Mouse (Mus musculus): ENCODE results near the gene Susd1. TPM values are rescaled to one million over a fixed set of nuclear protein-coding genes. Genes with fewer than 3 reads are reported as not detected.

Gene Susd1
- polyA plus RNA-seq, 1 experiment = 21.3 TPM

DNA sequence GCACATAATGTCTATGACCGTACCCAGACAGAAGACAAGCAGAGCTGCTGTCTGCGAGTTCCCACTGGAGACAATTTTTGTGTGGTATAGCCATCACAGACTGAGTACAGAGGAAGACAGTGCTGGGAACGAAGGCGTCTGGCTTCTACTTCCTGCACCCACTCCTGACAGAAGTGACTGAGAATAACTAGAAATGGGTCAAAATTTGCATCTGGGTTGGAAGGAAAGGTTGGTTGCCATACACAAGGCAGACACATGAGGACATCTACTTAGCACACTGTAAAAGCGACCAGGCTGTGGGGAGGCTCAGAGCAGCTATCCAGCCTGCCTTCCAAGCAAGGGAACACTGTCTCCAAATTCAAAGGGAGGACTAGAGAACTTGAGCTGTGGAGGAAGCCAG lies 66.5 kb downstream of the Susd1 start:
- TF ChIP-seq POLR2A (IDR thresholded peaks at IDR 0.05; ENCODE audit: borderline replicate concordance, control insufficient read depth, low read depth, low read length) = no peak
- TF ChIP-seq CTCF (IDR thresholded peaks at IDR 0.05; ENCODE audit: control insufficient read depth, insufficient read depth, low read length) = no peak
- WGBS = 86% methylated on average over 5 of the region's 5 CpGs
- no peak overlapping the region for H3K4me3 ChIP-seq (replicated peaks; ENCODE audit: control insufficient read depth, low read depth, low read length)
- H3K27ac ChIP-seq (ENCODE audit: control insufficient read depth, insufficient read depth, low read depth, low read length, poor library complexity) = no peak overlapping the region
- no peaks in the 10 kb centered on the region; the same call in 1 of the 2 replicates for H3K4me1 ChIP-seq (ENCODE audit: control insufficient read depth, insufficient read depth, low read length)

DNA sequence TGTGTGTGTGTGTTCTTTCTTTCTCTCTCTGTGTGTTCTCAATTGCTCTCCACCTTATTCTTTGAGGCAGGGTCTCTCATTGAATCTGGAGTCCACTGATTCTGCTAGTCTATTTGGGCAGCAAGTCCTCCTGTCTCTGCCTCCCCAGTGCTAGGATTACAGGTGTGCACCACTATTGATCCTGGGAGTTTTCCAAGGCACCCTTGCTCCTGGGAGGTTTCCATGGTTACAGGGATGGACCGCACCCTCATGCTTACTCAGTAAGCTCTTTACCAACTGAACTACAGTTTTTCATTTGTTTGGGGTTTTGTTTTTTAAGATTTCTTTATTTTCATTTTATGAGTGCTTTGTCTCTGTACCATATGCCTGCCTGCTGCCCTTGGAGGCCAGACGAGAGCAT lies 68.5 kb downstream of the Susd1 start:
- Histone ChIP-seq H3K4me3 (replicated peaks; ENCODE audit: control insufficient read depth, low read depth, low read length) (no peak overlapping the region), H3K4me1 (ENCODE audit: control insufficient read depth, insufficient read depth, low read length) (no peaks in the 10 kb centered on the region; the same call in 1 of the 2 replicates), H3K27ac (ENCODE audit: control insufficient read depth, insufficient read depth, low read depth, low read length, poor library complexity) (no peak overlapping the region)
- no peak for TF ChIP-seq CTCF (IDR thresholded peaks at IDR 0.05; ENCODE audit: control insufficient read depth, insufficient read depth, low read length)
- no peak for TF ChIP-seq POLR2A (IDR thresholded peaks at IDR 0.05; ENCODE audit: borderline replicate concordance, control insufficient read depth, low read depth, low read length)
- 88% methylated on average over 2 of the region's 2 CpGs for WGBS

- 47% methylated on average over 9 of the region's 9 CpGs for WGBS
- Histone ChIP-seq H3K4me3 (replicated peaks; ENCODE audit: control insufficient read depth, low read depth, low read length) (no peak overlapping the region), H3K27ac (ENCODE audit: control insufficient read depth, insufficient read depth, low read depth, low read length, poor library complexity) (no peak overlapping the region), H3K4me1 (ENCODE audit: control insufficient read depth, insufficient read depth, low read length) (peaks cover 2% of the 10 kb centered on the region; the same call in 1 of the 2 replicates)
- TF ChIP-seq CTCF (IDR thresholded peaks at IDR 0.05; ENCODE audit: control insufficient read depth, insufficient read depth, low read length) (no peak), POLR2A (IDR thresholded peaks at IDR 0.05; ENCODE audit: borderline replicate concordance, control insufficient read depth, low read depth, low read length) (no peak)
Measured at GRCm38 (mm10) chr4:59368118-59368517, 70.3 kb downstream of the Susd1 start.

DNA sequence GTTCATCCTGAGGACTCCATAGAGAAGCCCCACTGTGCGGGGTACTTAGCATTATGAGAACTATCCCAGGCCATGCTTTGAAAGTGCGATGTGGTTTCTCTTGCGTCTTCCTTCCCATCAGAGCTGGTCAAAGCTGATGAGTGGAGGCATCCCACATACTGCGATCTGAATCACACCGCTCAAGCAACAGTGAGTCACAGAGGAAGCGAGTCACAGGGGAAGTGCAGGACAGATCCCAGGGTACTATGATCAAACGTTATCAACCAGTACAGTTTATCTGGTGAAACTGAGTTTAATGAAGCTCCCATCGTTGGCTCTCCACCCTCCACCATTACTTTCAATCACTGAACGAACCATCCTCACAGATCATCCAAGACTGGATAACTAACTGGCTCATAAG lies 72.2 kb downstream of the Susd1 start:
- WGBS = 39% methylated on average over 9 of the region's 9 CpGs
- no peak overlapping the region for H3K27ac ChIP-seq (ENCODE audit: control insufficient read depth, insufficient read depth, low read depth, low read length, poor library complexity)
- H3K4me3 ChIP-seq (replicated peaks; ENCODE audit: control insufficient read depth, low read depth, low read length) = no peak overlapping the region
- TF ChIP-seq CTCF (IDR thresholded peaks at IDR 0.05; ENCODE audit: control insufficient read depth, insufficient read depth, low read length) (no peak), POLR2A (IDR thresholded peaks at IDR 0.05; ENCODE audit: borderline replicate concordance, control insufficient read depth, low read depth, low read length) (no peak)
- peaks cover 2% of the 10 kb centered on the region; the same call in 1 of the 2 replicates for H3K4me1 ChIP-seq (ENCODE audit: control insufficient read depth, insufficient read depth, low read length)

DNA sequence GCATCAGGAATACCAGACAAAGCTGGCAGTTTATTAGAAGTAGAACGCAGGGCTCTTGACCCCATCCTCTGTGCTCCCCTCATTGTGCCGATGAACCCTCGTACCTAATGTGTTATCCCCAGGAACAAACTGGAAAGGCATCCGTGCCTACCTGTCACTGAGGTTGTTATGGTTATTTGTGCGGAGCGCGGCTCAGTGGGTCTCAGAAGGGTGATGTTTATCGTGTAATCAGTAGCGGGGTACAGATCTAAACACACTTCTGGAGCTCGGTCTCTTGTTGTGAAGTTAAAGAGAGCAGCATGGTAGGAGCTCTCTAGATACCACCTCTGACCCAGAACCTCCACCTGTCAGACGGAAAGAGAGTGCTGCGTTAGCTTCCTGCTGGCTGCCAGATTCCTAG lies 72.9 kb downstream of the Susd1 start:
- H3K27ac ChIP-seq (ENCODE audit: control insufficient read depth, insufficient read depth, low read depth, low read length, poor library complexity) = no peak overlapping the region
- WGBS = 90% methylated on average over 12 of the region's 12 CpGs

GRCm38 (mm10) chr4:59364229-59365173 lies 73.9 kb downstream of the Susd1 start:
- H3K27ac ChIP-seq (ENCODE audit: control insufficient read depth, insufficient read depth, low read depth, low read length, poor library complexity) = no peak overlapping the region
- H3K4me1 ChIP-seq (ENCODE audit: control insufficient read depth, insufficient read depth, low read length) = peaks cover 2% of the 10 kb centered on the region; the same call in 1 of the 2 replicates
- no peak overlapping the region for H3K4me3 ChIP-seq (replicated peaks; ENCODE audit: control insufficient read depth, low read depth, low read length)
- TF ChIP-seq CTCF (IDR thresholded peaks at IDR 0.05; ENCODE audit: control insufficient read depth, insufficient read depth, low read length) (no peak), POLR2A (IDR thresholded peaks at IDR 0.05; ENCODE audit: borderline replicate concordance, control insufficient read depth, low read depth, low read length) (no peak)
- WGBS = 79% methylated on average over 10 of the region's 10 CpGs

More for the DNA sequence above, 72.9 kb downstream of the Susd1 start:
- H3K4me1 ChIP-seq (ENCODE audit: control insufficient read depth, insufficient read depth, low read length) = peaks cover 2% of the 10 kb centered on the region; the same call in 1 of the 2 replicates
- no peak overlapping the region for H3K4me3 ChIP-seq (replicated peaks; ENCODE audit: control insufficient read depth, low read depth, low read length)
- no peak for TF ChIP-seq POLR2A (IDR thresholded peaks at IDR 0.05; ENCODE audit: borderline replicate concordance, control insufficient read depth, low read depth, low read length)

- Histone ChIP-seq H3K4me3 (replicated peaks; ENCODE audit: control insufficient read depth, low read depth, low read length) (no peak overlapping the region), H3K4me1 (ENCODE audit: control insufficient read depth, insufficient read depth, low read length) (peaks cover 2% of the 10 kb centered on the region; the same call in 1 of the 2 replicates), H3K27ac (ENCODE audit: control insufficient read depth, insufficient read depth, low read depth, low read length, poor library complexity) (no peak overlapping the region)
- WGBS = 37% methylated on average over 9 of the region's 9 CpGs
- no peak for TF ChIP-seq POLR2A (IDR thresholded peaks at IDR 0.05; ENCODE audit: borderline replicate concordance, control insufficient read depth, low read depth, low read length)
- TF ChIP-seq CTCF (IDR thresholded peaks at IDR 0.05; ENCODE audit: control insufficient read depth, insufficient read depth, low read length) = no peak
Measured at GRCm38 (mm10) chr4:59363041-59363440, 75.4 kb downstream of the Susd1 start.

GRCm38 (mm10) chr4:59360704-59361103 lies 77.7 kb downstream of the Susd1 start:
- WGBS = 8% methylated on average over 15 of the region's 15 CpGs
- H3K27ac ChIP-seq (ENCODE audit: control insufficient read depth, insufficient read depth, low read depth, low read length, poor library complexity) = no peak overlapping the region

More at GRCm38 (mm10) chr4:59360704-59361103, 77.7 kb downstream of the Susd1 start:
- H3K4me3 ChIP-seq (replicated peaks; ENCODE audit: control insufficient read depth, low read depth, low read length) = no peak overlapping the region
- peaks cover 2% of the 10 kb centered on the region; the same call in 1 of the 2 replicates for H3K4me1 ChIP-seq (ENCODE audit: control insufficient read depth, insufficient read depth, low read length)
- TF ChIP-seq POLR2A (IDR thresholded peaks at IDR 0.05; ENCODE audit: borderline replicate concordance, control insufficient read depth, low read depth, low read length) (no peak), CTCF (IDR thresholded peaks at IDR 0.05; ENCODE audit: control insufficient read depth, insufficient read depth, low read length) (peak; percentile 89)
